Mouse (Mus musculus) bone marrow macrophage, adult 2 months (primary cell): ENCODE measurements around the gene Gm47959.

Experiments
- CTCF ChIP-seq: IDR thresholded peaks from 2 replicates; pipeline ENCODE4 v1.5.1; 2012; ENCODE audit warnings: low read depth, mild to moderate bottlenecking, low read length, moderate library complexity
- POLR2A ChIP-seq: IDR thresholded peaks from 2 replicates; pipeline ENCODE4 v1.6.1; 2012; ENCODE audit warnings: mild to moderate bottlenecking, low read depth, low read length, borderline replicate concordance

GRCm38 (mm10) chr1:82977840-82978239, 22.5 kb upstream of the Gm47959 start:
- TF ChIP-seq POLR2A: no peak
- no peak for TF ChIP-seq CTCF
